Mouse (Mus musculus): ENCODE results near the gene Cd164.

Gene Cd164

DNA sequence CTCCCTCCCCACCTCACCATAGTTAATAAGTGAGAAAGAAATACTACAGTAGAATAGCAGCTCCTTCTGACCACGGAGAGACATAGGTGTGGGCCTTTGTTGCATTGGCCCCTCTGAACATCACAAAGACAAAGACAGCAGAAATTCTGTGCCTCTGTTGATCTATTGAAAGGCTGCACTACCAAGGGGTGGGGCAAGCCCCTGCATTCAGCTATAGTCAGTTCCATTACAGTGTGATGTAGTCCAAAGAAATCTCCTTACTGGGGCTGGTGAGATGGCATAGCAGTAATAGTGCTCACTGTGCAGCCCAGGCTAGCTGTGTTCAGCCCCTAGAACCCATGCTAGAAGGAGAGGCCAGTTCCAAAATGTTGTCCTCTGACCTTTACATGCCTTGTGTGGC is 14.2 kb upstream of the Cd164 start:
- 64% methylated on average over 1 of the region's 1 CpGs for whole genome bisulfite sequencing

GRCm38 (mm10) chr10:41505446-41505845 is 13.8 kb upstream of the Cd164 start:
- WGBS: 20% methylated on average over 3 of the region's 3 CpGs

DNA sequence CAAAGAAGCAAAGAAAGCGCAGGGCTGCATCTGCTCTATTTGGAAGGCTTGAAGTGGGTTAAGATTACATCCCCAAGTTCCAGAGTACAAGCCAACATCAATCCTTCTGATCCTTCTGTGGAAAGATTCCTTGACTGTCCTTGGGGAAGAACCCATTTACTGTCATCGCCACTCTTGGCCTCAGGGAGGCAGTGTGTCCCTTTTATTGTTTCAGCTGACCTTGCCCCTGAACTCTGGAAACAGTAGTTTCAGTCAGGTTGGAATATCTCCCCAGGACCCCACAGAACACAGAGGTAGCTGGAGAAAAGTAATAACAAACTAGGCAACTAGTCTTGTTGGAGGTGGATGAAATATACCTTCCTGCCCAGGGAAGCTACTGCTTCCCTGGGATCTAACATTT is 10.1 kb upstream of the Cd164 start:
- WGBS: 65% methylated on average over 2 of the region's 2 CpGs

DNA sequence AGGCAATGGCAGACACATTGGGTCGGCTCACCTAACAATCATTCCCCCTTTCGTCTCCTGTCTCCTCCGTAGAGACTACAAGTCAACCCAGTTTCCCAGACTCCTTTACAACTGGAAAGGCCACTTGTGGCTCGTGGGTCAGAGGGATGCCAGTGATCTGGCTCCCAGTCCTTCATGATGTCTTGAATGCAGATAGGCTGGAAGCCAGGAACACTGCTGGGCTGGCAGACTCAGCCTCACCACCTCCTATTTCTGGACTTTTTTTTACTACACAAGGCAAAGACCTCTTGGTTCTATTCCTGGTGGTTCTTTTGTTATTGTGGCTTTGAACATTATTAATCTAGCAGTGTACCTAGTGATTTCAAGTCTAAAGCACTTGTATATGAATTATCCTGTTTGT is 4.9 kb upstream of the Cd164 start:
- WGBS: 82% methylated on average over 4 of the region's 4 CpGs

DNA sequence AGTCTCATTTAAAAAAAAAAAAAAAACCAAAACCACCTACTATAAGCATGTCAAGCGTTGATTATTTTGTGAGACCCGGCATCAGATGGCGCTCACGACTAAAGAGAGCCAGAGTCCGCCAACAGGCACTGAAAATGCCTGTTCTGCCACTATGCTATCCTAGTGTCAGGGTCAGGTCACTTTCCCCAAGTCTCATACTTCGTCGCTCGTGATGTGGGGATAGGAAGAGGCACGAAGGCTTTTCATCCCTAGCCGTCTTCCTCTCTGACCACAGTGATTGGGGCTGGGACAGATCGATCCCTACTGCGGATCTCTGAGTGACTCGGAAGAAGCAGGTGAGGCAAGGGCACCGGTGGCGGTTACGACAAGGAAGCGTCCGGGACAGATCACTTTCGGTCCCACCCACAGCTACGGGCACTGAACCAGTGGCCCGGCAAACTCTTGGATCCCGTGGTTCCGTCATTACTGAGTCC is 670 bp upstream of the Cd164 start:
- under 1% methylated on average over 23 of the region's 23 CpGs for WGBS

DNA sequence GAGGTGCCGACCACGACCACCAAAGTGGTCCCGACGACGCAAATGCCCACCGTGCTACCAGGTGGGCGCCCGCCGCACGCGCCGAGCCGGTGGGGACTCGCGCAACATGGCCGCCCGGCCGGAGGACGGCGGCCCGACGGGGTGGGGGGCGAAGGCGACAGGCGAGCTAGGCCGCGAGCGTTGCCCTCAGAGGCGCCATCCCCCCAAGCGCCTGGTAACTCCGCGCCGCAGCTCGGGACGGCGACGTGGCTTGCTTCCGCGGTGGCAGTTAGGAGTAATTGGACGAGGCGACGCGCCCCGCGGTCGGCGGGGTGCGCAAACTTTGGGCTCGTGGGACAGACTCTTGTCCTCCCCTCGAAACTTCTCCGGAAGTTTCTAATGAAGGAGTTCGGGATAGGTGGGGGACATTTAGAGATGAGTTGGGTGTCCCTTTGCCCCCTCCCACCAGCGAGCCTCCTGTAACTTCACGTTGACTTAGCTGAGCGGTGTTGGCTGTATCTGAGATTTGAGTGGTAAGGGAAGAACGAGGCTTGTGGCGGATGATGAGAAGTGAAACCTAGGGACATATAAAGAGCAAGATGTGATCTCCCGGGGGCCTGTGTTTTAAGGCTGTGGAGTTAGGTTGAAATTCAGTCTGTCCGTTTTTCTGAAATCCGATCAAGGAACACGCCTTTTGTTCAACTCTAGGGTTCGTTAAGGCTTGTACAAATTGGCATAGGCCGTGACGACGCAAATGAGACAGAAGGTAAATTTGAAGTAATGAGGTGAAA is 611 bp downstream of the Cd164 start:
- under 1% methylated on average over 65 of the region's 65 CpGs for WGBS

DNA sequence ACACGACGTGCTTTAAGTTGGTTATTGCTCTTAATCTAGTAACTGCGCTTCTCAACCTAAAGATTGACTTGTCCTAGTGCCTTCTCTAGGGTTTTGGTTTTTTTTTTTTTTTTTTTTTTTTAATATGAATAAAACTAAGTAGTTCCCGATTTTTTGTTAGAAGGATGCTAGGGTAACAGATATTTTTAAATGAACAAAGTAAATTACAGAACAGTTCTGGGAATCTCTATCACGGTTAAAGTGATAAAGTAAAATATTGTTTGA is 1.1 kb downstream of the Cd164 start:
- WGBS: 7% methylated on average over 5 of the region's 5 CpGs

DNA sequence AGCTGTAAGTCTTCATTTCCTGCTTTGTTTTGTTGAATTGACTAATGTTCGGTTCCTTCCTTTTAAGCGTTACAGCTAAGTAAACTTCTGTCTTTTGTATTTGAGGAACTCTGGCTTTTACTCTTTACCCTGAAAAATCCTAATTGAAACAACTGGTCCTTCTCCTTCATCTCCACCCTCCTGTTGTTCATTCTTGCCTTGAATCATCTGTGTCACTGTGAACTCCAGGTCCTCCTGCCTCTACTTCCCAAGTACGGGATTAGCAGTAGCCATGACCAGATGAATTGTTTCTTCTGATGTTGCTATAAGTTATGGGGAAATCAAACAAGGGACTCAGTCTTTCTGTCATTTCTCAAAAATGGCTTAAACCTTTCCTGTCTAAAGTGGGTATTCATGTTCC is 4.2 kb downstream of the Cd164 start:
- WGBS: 82% methylated on average over 3 of the region's 3 CpGs

- 53% methylated on average over 1 of the region's 1 CpGs for WGBS
Measured at GRCm38 (mm10) chr10:41525696-41526095, 6.5 kb downstream of the Cd164 start.

DNA sequence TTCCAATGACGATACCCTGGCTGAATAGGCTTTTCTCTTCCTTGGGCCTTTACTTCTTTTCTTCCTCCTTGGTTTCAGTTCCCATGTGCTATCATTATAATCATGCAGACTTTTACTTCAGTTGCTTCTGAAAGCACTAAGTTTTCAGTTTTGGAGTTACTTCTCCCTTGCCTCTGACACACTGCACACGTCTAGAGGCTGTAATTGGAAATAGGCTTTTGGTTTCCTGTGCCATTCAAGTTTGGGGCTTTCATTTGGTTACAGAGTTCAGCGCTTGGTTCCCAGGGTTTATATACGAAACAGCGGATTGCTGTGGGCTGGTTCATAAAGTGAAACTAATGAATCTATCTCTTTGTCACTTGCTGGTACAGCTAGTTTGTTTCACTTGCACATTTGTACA is 10.8 kb downstream of the Cd164 start:
- 83% methylated on average over 5 of the region's 5 CpGs for WGBS

DNA sequence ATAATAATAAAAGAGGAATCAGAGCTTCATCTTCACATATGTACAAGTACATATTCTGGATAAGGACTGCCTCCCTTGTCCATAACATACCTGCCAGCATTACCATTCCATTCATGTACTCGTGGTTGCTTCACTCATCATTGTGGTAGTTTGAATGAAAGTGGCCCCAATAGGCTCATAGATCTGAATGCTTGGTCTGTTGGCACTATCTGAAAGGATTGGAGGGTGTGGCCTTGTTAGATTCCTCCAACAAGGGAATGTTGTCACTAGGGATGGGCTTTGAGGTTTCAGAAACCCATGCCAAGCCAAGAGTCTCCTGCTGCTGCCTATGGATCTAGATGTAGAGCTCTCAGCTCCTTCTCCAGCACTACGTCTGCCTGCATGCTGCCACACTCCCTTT is 16.8 kb downstream of the Cd164 start:
- 86% methylated on average over 2 of the region's 2 CpGs for WGBS

DNA sequence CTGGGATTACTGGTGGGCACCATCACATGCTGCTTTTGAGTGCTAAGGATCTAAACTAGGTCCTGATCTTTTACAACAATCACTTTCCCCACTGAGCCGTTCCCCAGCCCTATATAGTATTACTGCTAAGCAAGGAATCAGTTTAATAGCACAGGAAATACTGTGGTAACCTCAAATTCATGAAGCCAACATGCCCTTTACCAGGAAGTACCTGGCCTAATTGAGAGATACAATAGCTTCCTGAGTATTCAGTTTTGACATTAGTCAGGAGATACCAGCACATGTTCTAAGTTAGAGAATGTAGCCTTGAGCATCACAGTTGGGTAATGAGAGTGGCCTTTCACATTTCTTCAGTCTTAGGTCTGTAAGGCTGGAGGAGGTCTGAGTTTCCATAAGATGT is 17.5 kb downstream of the Cd164 start:
- 89% methylated on average over 1 of the region's 1 CpGs for WGBS

- 74% methylated on average over 4 of the region's 4 CpGs for WGBS
Measured at GRCm38 (mm10) chr10:41537226-41537982, 18.2 kb downstream of the Cd164 start.

- 98% methylated on average over 3 of the region's 3 CpGs for WGBS
Measured at GRCm38 (mm10) chr10:41537983-41538330, 18.7 kb downstream of the Cd164 start.

DNA sequence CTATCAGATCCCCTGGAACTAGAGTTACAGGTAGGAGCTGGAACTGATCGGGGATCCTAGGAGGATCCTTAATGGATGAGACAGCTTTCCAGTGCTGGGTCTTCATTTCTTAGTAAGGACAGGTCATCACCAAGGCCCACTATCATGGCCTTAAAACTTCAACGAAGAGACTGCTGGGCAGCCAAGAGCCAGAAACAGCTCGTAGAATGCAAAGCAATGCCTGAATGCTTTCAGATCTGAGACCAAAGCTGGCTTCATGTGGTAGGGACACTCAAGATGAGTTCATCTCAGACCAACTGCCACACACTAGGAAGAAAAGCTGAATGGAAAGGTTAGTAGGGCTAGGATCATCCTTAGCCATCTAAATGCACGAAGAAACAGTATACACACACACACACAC is 19.8 kb downstream of the Cd164 start:
- WGBS: 97% methylated on average over 4 of the region's 4 CpGs

DNA sequence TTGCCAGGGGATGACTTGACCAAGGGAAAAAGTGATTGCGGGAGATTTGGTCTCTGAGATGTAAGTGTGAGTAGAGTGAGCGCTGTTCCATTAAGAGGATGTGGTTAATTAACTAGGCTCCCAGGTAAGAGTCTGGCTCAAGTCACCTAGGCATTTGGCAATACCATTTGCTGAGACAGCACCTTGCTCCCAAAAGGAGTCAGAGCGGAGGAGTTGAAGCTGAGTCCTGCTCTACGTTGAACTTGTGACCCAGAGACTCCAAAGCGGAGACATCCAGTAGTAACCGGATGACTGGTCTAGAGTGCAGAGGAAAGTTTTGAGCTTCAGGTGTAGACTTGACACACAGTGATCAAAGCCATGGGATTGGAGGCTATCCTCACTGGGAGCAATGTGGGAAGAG is 22.8 kb downstream of the Cd164 start:
- 98% methylated on average over 6 of the region's 6 CpGs for WGBS

DNA sequence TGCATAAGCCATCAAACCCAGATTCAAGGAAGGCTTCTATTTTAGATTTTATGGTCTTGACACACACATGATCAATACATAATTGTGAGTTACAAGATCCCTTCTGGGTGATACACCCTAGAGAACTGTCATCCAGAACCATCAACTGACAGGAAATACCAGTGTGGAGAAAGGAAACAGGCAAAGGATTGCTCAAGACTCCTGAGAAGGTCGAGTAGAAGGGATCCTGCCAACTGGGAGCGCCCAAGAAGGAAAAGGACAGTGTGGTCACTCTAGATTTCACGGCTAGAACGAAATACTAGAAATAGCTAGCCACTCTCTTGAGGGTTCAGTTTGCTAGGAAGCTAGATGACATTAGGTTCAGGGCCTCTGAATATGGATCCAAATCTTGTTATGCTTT is 24.2 kb downstream of the Cd164 start:
- 86% methylated on average over 4 of the region's 4 CpGs for WGBS

- WGBS: 77% methylated on average over 2 of the region's 2 CpGs
Measured at GRCm38 (mm10) chr10:41543844-41544243, 24.6 kb downstream of the Cd164 start.

DNA sequence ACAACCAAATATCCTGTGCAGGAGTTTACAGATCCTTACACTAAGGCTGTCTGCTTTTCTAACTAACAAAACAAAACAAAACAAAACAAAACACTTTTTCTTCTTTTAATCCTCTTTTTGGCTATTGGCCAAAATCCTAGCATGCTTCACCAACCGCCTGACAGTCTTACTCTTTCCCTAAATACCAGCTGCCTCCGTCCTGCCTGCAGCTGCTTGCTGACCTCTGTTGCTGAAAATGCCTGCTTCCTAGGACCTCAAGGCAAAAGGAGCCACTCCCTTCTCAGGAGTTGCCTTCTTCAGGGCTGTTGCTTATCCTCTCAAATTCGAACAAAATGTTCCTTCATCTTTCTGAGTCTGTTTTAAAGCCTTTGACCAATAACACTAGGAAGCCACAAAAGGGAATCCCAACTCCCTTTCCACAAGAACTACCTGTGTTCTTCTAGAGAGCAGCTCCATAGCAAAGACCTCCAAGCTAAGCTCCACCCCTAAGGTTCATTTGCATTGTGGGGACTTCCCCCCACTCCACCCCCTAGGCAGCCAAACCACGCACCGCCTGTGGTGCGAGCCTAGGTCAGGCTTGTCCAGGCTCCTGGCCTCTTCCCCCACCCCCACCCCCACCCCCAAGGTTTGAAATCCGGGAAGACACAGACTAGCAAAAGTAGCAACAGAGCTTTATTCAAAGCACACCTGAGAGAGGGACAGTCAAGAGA is 25.4 kb downstream of the Cd164 start:
- 28% methylated on average over 7 of the region's 7 CpGs for WGBS

DNA sequence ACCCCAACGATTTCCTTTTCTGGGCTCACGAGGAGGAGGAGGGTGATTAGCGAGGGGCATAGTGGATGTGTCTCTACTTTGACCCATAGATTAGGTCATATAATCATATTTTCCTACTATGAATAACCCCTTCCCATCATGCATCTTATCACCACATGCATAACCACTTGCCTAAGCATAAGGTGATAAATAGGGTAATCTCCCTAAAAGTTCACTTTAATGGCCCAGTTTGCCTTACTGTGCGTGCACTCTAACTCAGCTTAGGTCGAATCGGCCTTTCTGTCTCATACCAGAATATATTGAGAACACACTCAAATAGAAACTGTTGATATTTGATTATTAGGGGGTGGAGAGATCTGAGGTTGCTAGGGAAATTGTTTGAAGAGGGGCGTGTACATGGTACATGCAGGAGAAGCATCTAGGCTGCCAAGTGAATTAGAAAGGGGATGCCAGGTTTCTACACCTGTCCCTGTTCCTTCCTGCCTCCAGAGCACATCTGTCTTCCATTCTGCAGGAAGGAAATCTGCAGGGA is 26.1 kb downstream of the Cd164 start:
- 80% methylated on average over 7 of the region's 7 CpGs for WGBS

- WGBS: 75% methylated on average over 13 of the region's 13 CpGs
Measured at GRCm38 (mm10) chr10:41546396-41547165, 27.4 kb downstream of the Cd164 start.

GRCm38 (mm10) chr10:41550711-41551110 is 31.5 kb downstream of the Cd164 start:
- WGBS: 83% methylated on average over 7 of the region's 7 CpGs
